Mouse (Mus musculus): ENCODE measurements around the gene Dand5.

GRCm38 (mm10) chr8:84781686-84782505 is 40.7 kb downstream of the Dand5 start:
- TF ChIP-seq CTCF (IDR thresholded peaks at IDR 0.05; ENCODE audit: borderline replicate concordance, control insufficient read depth, extremely low read depth, insufficient read depth, low read length, poor library complexity) (no peak), POLR2A (IDR thresholded peaks at IDR 0.05; ENCODE audit: control insufficient read depth, extremely low read depth, insufficient read depth, low read length, poor library complexity) (no peak)
